Mouse (Mus musculus) embryonic facial prominence, embryonic 13.5 days (tissue): ENCODE measurements at regions not wholly inside any gene's neighbourhood (a gene's known extent, or its start where the extent isn't known, plus 50 kb on each side); places are given as distances from the start of the nearest gene placed in this dataset.

Experiments used
- ATAC-seq: fragments of 200-750 bp; cut with Nextera tagmentation; 2 replicates; pipeline ENCODE4 v1.8.0; 2017; ENCODE audit warnings: low read depth; ENCODE audit not compliant: insufficient number of reproducible peaks, insufficient read depth, low FRiP score, low TSS enrichment
- H3K27ac ChIP-seq: fragments of 300-500 bp; sonication (generic); 2 replicates; pipeline ENCODE4 v1.5.1; 2015; ENCODE audit warnings: moderate library complexity, mild to moderate bottlenecking, inconsistent platforms
- H3K27me3 ChIP-seq: fragments of 300-500 bp; sonication (generic); 2 replicates; pipeline ENCODE4 v1.6.1; 2015; ENCODE audit warnings: mild to moderate bottlenecking, inconsistent platforms
- H3K36me3 ChIP-seq: fragments of 300-500 bp; sonication (generic); 2 replicates; pipeline ENCODE4 v1.6.1; 2015; ENCODE audit warnings: mild to moderate bottlenecking, inconsistent platforms
- H3K4me1 ChIP-seq: fragments of 300-500 bp; sonication (generic); 2 replicates; pipeline ENCODE4 v1.6.1; 2015; ENCODE audit warnings: inconsistent platforms
- H3K4me2 ChIP-seq: fragments of 300-500 bp; sonication (generic); 2 replicates; pipeline ENCODE4 v1.6.1; 2015; ENCODE audit warnings: moderate library complexity, mild to moderate bottlenecking, inconsistent platforms
- H3K4me3 ChIP-seq: fragments of 300-500 bp; sonication (generic); 2 replicates; pipeline ENCODE4 v1.5.1; 2015; ENCODE audit warnings: mild to moderate bottlenecking, inconsistent platforms
- H3K9ac ChIP-seq: fragments of 300-500 bp; sonication (generic); 2 replicates; pipeline ENCODE4 v1.6.1; 2015; ENCODE audit warnings: mild to moderate bottlenecking, inconsistent platforms
- H3K9me3 ChIP-seq: fragments of 300-500 bp; sonication (generic); 2 replicates; pipeline ENCODE4 v1.6.1; 2016; ENCODE audit warnings: inconsistent platforms
- WGBS: fragments of 180-500 bp; shearing (Covaris S2); methylation state at CpG from one replicate; pipeline ENCODE4 v1.1.7; 2015; ENCODE audit warnings: mixed read lengths; 5-methylcytosine and 5-hydroxymethylcytosine counted together

- no peak overlapping the region for H3K9ac ChIP-seq
- no peak overlapping the region for H3K4me2 ChIP-seq
- no peak overlapping the region for H3K4me3 ChIP-seq
- 45% methylated on average over 8 of the region's 8 CpGs for WGBS
- H3K36me3 ChIP-seq = no peaks in the 10 kb centered on the region
- no peaks in the 10 kb centered on the region for H3K4me1 ChIP-seq
- no peak for ATAC-seq
- no peaks in the 10 kb centered on the region for H3K9me3 ChIP-seq
- 0 out of 2 replicates have a peak, but pooled peaks cover 8% of the 10 kb centered on the region for H3K27me3 ChIP-seq
- no peak overlapping the region for H3K27ac ChIP-seq
Measured at GRCm38 (mm10) chr17:49185052-49185612, 243.0 kb upstream of the Mocs1 start.

GRCm38 (mm10) chr17:49189765-49190164 is 238.4 kb upstream of the Mocs1 start:
- Histone ChIP-seq H3K9me3 (no peaks in the 10 kb centered on the region), H3K4me1 (no peaks in the 10 kb centered on the region), H3K4me3 (no peak overlapping the region), H3K9ac (no peak overlapping the region), H3K27ac (no peak overlapping the region), H3K36me3 (no peaks in the 10 kb centered on the region), H3K27me3 (no peaks in the 10 kb centered on the region), H3K4me2 (no peak overlapping the region)
- 45% methylated on average over 3 of the region's 3 CpGs for WGBS
- ATAC-seq = no peak

DNA sequence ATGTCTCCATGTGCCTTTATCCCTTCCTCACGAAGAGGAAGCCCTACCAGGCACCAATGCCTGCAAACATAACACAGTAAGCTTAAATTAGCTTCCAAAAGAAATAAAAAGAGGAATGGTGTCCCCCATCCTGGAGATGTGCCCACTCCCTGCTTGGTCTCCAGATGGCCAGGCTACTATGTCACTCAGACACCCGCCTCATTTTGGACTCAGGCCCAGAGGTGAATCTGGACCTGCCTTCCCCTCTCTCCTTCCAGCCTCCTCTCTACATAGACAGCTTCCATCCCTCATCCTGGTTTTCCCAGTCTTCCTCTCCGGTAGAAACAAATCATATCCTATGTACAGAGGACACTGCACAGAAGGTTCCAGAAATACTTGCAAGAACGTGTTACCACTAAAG is 237.8 kb upstream of the Mocs1 start:
- H3K27me3 ChIP-seq = no peaks in the 10 kb centered on the region
- no peak overlapping the region for H3K9ac ChIP-seq
- no peaks in the 10 kb centered on the region for H3K36me3 ChIP-seq
- no peak overlapping the region for H3K4me2 ChIP-seq
- no peak for ATAC-seq
- no peaks in the 10 kb centered on the region for H3K9me3 ChIP-seq
- no peak overlapping the region for H3K4me3 ChIP-seq
- H3K27ac ChIP-seq = no peak overlapping the region
- 80% methylated on average over 4 of the region's 4 CpGs for WGBS
- no peaks in the 10 kb centered on the region for H3K4me1 ChIP-seq

DNA sequence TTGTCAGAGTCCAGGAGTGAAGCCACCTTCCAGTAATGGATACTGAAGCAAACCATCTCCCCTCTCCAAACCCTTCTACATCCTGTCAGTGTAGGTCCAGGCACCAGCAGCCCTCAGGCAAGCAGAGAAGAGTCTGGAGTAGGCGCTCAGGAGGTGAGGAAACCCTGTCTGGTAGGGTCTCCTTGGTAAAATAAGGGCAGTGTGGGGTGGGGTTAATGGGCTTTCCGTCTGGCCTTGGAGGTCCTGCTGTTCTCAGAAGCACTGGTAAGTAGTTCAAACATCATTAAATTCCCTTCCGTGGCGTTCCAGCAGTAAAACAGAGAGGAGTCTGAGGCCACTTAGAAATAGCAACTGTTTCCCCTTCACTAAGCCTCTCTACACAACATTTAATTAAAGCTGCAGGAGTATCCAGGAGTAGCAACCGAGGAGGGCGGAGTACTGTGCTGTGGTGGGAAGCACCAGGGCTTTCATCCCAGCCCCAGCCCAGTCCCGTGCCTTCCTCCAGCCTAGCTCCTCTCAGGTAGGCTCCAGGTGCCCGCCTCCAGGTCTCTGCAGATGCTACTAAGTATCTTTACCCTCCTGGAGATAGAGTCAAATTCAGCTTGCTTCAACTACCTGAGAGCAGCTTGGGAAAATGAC is 232.0 kb upstream of the Mocs1 start:
- no peaks in the 10 kb centered on the region for H3K36me3 ChIP-seq
- no peaks in the 10 kb centered on the region for H3K9me3 ChIP-seq
- H3K4me3 ChIP-seq = no peak overlapping the region
- H3K27me3 ChIP-seq = 0 out of 2 replicates have a peak, but pooled peaks cover 5% of the 10 kb centered on the region
- no peaks in the 10 kb centered on the region for H3K4me1 ChIP-seq
- H3K9ac ChIP-seq = no peak overlapping the region
- no peak overlapping the region for H3K4me2 ChIP-seq
- no peak for ATAC-seq
- 36% methylated on average over 8 of the region's 8 CpGs for WGBS
- H3K27ac ChIP-seq = no peak overlapping the region

DNA sequence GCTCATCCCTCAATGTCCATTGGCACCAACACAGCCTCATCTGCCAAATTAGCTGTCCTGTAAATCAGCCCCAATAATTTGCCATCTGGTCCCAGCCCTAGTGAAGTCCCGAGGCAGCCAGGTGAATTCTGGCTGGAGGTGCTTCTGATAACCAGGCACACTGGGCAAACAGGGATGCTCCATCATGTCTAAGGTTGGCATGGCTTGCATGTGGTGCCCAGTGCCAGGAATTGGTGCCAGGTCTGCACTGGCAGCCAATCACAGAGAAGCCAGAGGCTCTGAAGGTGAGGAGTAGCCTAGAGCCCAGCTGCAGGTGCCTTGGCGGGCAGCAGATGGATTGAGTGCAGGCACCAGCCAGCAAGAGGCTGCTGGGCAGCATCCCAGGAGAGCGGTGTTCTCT is 226.7 kb upstream of the Mocs1 start:
- H3K36me3 ChIP-seq = no peaks in the 10 kb centered on the region
- H3K9ac ChIP-seq = no peak overlapping the region
- H3K4me2 ChIP-seq = no peak overlapping the region
- 87% methylated on average over 3 of the region's 3 CpGs for WGBS
- ATAC-seq = no peak
- 0 out of 2 replicates have a peak, but pooled peaks cover 7% of the 10 kb centered on the region for H3K9me3 ChIP-seq
- no peak overlapping the region for H3K27ac ChIP-seq
- H3K4me1 ChIP-seq = 0 out of 2 replicates have a peak, but pooled peaks cover 7% of the 10 kb centered on the region
- 0 out of 2 replicates have a peak, but pooled peaks cover 5% of the 10 kb centered on the region for H3K27me3 ChIP-seq
- no peak overlapping the region for H3K4me3 ChIP-seq

DNA sequence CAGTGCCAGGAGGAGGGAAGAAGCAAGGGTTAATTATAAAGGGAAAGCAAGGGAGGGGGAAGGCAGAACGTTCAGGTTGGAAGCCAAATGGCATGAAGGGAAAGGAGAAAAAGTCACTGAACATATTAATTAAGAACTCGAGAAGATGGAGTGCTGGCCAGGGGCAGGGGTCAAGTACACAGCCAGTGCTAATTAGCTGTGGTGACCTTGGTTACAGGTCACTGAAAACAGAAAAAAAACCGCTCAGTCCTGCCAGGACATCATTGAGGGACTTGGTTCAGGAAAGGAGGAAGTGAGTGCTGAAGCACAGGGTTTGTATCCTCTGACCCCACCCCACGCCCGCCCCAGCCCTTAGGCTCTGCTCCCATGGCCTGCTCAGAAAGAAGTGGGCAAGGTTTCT is 223.1 kb upstream of the Mocs1 start:
- Histone ChIP-seq H3K36me3 (no peaks in the 10 kb centered on the region), H3K9me3 (0 out of 2 replicates have a peak, but pooled peaks cover 7% of the 10 kb centered on the region), H3K4me3 (no peak overlapping the region), H3K4me1 (0 out of 2 replicates have a peak, but pooled peaks cover 7% of the 10 kb centered on the region), H3K27me3 (no peaks in the 10 kb centered on the region), H3K4me2 (no peak overlapping the region), H3K27ac (no peak overlapping the region), H3K9ac (no peak overlapping the region)
- no peak for ATAC-seq
- 8% methylated on average over 5 of the region's 5 CpGs for WGBS

DNA sequence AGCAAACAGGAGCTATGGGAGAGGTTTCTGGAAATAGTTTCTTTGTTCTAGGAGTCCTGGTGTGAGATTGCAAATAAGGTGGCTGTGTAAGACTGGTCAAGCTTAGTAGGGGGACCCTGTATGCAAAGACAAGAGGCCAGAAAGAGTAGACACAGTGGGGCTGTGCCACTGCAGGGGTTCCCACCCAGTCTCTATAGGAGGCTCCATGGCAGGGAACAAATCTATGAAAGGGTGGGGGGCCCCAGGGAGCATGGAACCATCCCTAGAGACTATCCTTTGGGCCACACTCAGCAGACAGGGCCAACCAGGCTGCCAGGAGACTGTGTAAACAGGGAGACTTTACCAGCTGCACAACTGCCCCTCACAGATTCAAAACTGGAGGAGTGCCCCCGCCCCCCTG is 222.6 kb upstream of the Mocs1 start:
- H3K4me3 ChIP-seq = no peak overlapping the region
- 0 out of 2 replicates have a peak, but pooled peaks cover 7% of the 10 kb centered on the region for H3K4me1 ChIP-seq
- 56% methylated on average over 1 of the region's 1 CpGs for WGBS
- H3K9ac ChIP-seq = no peak overlapping the region
- no peaks in the 10 kb centered on the region for H3K27me3 ChIP-seq
- 0 out of 2 replicates have a peak, but pooled peaks cover 7% of the 10 kb centered on the region for H3K9me3 ChIP-seq
- no peak for ATAC-seq
- H3K4me2 ChIP-seq = no peak overlapping the region
- no peak overlapping the region for H3K27ac ChIP-seq
- H3K36me3 ChIP-seq = no peaks in the 10 kb centered on the region

GRCm38 (mm10) chr17:49206708-49207107 is 221.5 kb upstream of the Mocs1 start:
- Histone ChIP-seq H3K36me3 (no peaks in the 10 kb centered on the region), H3K4me3 (no peak overlapping the region), H3K4me1 (0 out of 2 replicates have a peak, but pooled peaks cover 7% of the 10 kb centered on the region), H3K27me3 (no peaks in the 10 kb centered on the region), H3K9ac (no peak overlapping the region), H3K27ac (no peak overlapping the region), H3K9me3 (0 out of 2 replicates have a peak, but pooled peaks cover 7% of the 10 kb centered on the region), H3K4me2 (no peak overlapping the region)
- no peak for ATAC-seq
- WGBS = 42% methylated on average over 9 of the region's 9 CpGs

- no peak for ATAC-seq
- H3K4me1 ChIP-seq = 0 out of 2 replicates have a peak, but pooled peaks cover 7% of the 10 kb centered on the region
- no peak overlapping the region for H3K4me2 ChIP-seq
- H3K9me3 ChIP-seq = 0 out of 2 replicates have a peak, but pooled peaks cover 1% of the 10 kb centered on the region
- H3K27me3 ChIP-seq = no peaks in the 10 kb centered on the region
- no peak overlapping the region for H3K27ac ChIP-seq
- H3K36me3 ChIP-seq = no peaks in the 10 kb centered on the region
- H3K9ac ChIP-seq = no peak overlapping the region
- no peak overlapping the region for H3K4me3 ChIP-seq
- 70% methylated on average over 10 of the region's 10 CpGs for WGBS
Measured at GRCm38 (mm10) chr17:49208315-49208820, 219.8 kb upstream of the Mocs1 start.

GRCm38 (mm10) chr17:49212918-49213317 is 215.2 kb upstream of the Mocs1 start:
- no peak overlapping the region for H3K9ac ChIP-seq
- no peaks in the 10 kb centered on the region for H3K27me3 ChIP-seq
- H3K36me3 ChIP-seq = no peaks in the 10 kb centered on the region
- H3K4me2 ChIP-seq = no peak overlapping the region
- no peak for ATAC-seq
- H3K4me1 ChIP-seq = no peaks in the 10 kb centered on the region
- no peak overlapping the region for H3K27ac ChIP-seq
- H3K4me3 ChIP-seq = no peak overlapping the region
- no peaks in the 10 kb centered on the region for H3K9me3 ChIP-seq
- WGBS = 82% methylated on average over 13 of the region's 13 CpGs

DNA sequence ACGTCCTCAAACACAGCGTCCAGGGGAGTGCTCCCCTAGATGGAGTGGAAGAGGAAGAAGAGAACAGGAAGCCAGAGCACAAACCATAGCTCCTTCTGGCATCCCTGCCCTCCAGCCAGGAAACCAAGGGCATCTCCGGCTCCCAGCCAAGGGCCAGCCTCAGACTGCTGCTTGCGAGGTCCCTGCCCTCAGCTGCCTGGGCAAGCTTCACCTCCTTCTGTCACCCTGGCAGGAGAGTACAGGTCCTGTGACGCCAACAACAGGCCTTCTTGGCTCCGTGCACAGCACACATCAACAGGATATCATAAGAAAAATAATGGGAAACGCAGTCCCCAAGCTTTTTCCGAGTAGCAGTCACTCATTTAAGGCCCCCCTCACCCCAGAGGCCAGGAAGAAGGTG is 212.9 kb upstream of the Mocs1 start:
- no peak overlapping the region for H3K9ac ChIP-seq
- H3K27me3 ChIP-seq = no peaks in the 10 kb centered on the region
- no peak overlapping the region for H3K4me2 ChIP-seq
- no peaks in the 10 kb centered on the region for H3K9me3 ChIP-seq
- H3K4me1 ChIP-seq = no peaks in the 10 kb centered on the region
- H3K4me3 ChIP-seq = no peak overlapping the region
- no peak overlapping the region for H3K27ac ChIP-seq
- ATAC-seq = no peak
- H3K36me3 ChIP-seq = no peaks in the 10 kb centered on the region
- WGBS = 82% methylated on average over 8 of the region's 8 CpGs
